8 mouse cellular contexts compared by ENCODE assay signal in the genomic region with DNA sequence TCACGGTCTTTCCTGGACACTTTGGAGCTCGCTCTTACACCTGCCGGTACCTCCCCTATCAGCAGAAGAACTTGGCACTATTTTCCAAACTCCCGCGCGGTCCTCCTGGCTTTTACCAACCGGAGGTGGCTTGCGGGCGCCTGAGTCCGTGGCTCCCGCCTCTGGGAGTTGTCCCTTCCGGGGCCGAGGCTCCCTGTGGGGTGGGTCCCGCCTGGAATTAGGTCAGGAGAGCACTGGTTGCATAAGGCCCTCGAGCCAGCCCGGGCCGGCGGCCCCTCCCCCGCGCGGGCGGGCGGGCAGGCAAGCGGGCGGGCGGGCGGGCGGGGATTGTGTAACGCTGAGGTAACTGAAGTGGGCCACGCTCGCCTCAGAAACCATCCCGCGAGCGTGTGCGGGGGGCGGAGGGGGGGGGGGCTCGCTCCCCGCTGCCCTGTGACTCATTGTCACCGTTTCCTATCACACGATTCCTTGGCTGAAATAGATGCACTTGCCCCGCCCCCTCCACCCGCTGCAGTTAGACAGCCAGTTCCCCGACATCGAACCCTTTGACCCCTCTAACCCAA. TPM values are rescaled to one million over a fixed set of nuclear protein-coding genes. Genes with fewer than 3 reads are reported as not detected.
DNase-seq lines count a peak whose midpoint lies in the region; ATAC-seq and TF ChIP-seq lines count a peak whose summit lies in the region.

No protein-coding gene starts in this region.

- H3K4me1 ChIP-seq in bone marrow, adult 2 months (ENCODE audit: control insufficient read depth, insufficient read depth, low read length), result no peaks in the 10 kb centered on the region
- no peaks in the 10 kb centered on the region; the same call in 1 of the 2 replicates for H3K4me1 ChIP-seq in forebrain, embryonic 11.5 days (replicated peaks; ENCODE audit: control insufficient read depth, insufficient read depth, low read length)
- no peaks in the 10 kb centered on the region for H3K4me1 ChIP-seq in lung, postnatal 0 days (ENCODE audit: insufficient read depth, low read depth, low read length)

- peak; percentile 32 for DNase-seq in CD4-positive helper T cell, adult 2 months (ENCODE audit: low read depth, low spot score)
- DNase-seq in forebrain, embryonic 11.5 days (ENCODE audit: low spot score), result peak; percentile 61
- DNase-seq in heart, postnatal 25 days (ENCODE audit: low spot score), result peak; percentile 34
- peak; percentile 35 to 65 for DNase-seq in kidney, postnatal 4 days
- peak; percentile 82 for DNase-seq in lung, postnatal 0 days (ENCODE audit: low spot score)
- peak; percentile 12 for DNase-seq in ovary, postnatal 10 days (ENCODE audit: low spot score)
- peak; percentile 42 for DNase-seq in yolk sac, embryonic 10.5 days (ENCODE audit: low spot score)

- peak overlapping the region; percentile 45; the same call in 1 of the 2 replicates for H3K9ac ChIP-seq in forebrain, embryonic 11.5 days (ENCODE audit: low read length)
- no peak overlapping the region for H3K9ac ChIP-seq in lung, postnatal 0 days (replicated peaks; ENCODE audit: low read depth)

- H3K27ac ChIP-seq in bone marrow, adult 2 months (ENCODE audit: control insufficient read depth, insufficient read depth, low read depth, low read length, poor library complexity), result no peak overlapping the region
- no peak overlapping the region for H3K27ac ChIP-seq in forebrain, embryonic 11.5 days (ENCODE audit: low read depth, low read length)
- peak overlapping the region; percentile 38 for H3K27ac ChIP-seq in lung, postnatal 0 days (ENCODE audit: low read length)

- ATAC-seq in forebrain, embryonic 11.5 days (replicated peaks; ENCODE audit: low FRiP score), result peak; percentile 51
- peak; percentile 90 for ATAC-seq in lung, postnatal 0 days

- H3K27me3 ChIP-seq in forebrain, embryonic 11.5 days (ENCODE audit: control insufficient read depth, insufficient read depth, low read length), result peaks cover 2% of the 10 kb centered on the region; the same call in 1 of the 2 replicates
- H3K27me3 ChIP-seq in lung, postnatal 0 days (replicated peaks; ENCODE audit: insufficient read depth, low read length), result no peaks in the 10 kb centered on the region

- no peak for TF ChIP-seq CTCF in bone marrow, adult 2 months (IDR thresholded peaks at IDR 0.05; ENCODE audit: control insufficient read depth, insufficient read depth, low read length)
- TF ChIP-seq CTCF in lung, postnatal 0 days (IDR thresholded peaks at IDR 0.05), result no peak

- WGBS in bone marrow, adult 2 months, result 18% methylated on average over 32 of the region's 44 CpGs
- 26% methylated on average over 32 of the region's 44 CpGs for WGBS in forebrain, embryonic 11.5 days
- WGBS in lung, postnatal 0 days, result 16% methylated on average over 39 of the region's 44 CpGs

- intact Hi-C loops in heart, postnatal 25 days (cut with DNase I), result no loop called here

- no peaks in the 10 kb centered on the region for H3K36me3 ChIP-seq in forebrain, embryonic 11.5 days (ENCODE audit: control insufficient read depth, insufficient read depth, low read length)
- H3K36me3 ChIP-seq in lung, postnatal 0 days (ENCODE audit: insufficient read depth, low read length), result no peaks in the 10 kb centered on the region

- no peak for TF ChIP-seq POLR2A in bone marrow, adult 2 months (IDR thresholded peaks at IDR 0.05; ENCODE audit: borderline replicate concordance, control insufficient read depth, low read depth, low read length)

- no peak for TF ChIP-seq EP300 in lung, postnatal 0 days (IDR thresholded peaks at IDR 0.05)

- H3K4me2 ChIP-seq in forebrain, embryonic 11.5 days (ENCODE audit: low read depth, low read length, severe bottlenecking), result peak overlapping the region; percentile 68
- peak overlapping the region; percentile 70 for H3K4me2 ChIP-seq in lung, postnatal 0 days (replicated peaks; ENCODE audit: low read depth, low read length)

- peak overlapping the region; percentile 52 for H3K4me3 ChIP-seq in bone marrow, adult 2 months (replicated peaks; ENCODE audit: control insufficient read depth, low read depth, low read length)
- H3K4me3 ChIP-seq in forebrain, embryonic 11.5 days (ENCODE audit: low read depth, low read length), result peak overlapping the region; percentile 37
- H3K4me3 ChIP-seq in lung, postnatal 0 days (ENCODE audit: low read depth, low read length), result peak overlapping the region; percentile 42

- H3K9me3 ChIP-seq in forebrain, embryonic 11.5 days (ENCODE audit: control insufficient read depth, low read length), result no peaks in the 10 kb centered on the region; the same call in 1 of the 2 replicates
- no peaks in the 10 kb centered on the region for H3K9me3 ChIP-seq in lung, postnatal 0 days (ENCODE audit: low read length)

RNA-seq across cellular contexts. Expression of a gene that starts 1.8 kb away (rescaled TPM):
- 0.72 and 2.0 TPM in 2 replicates for polyA plus RNA-seq in bone marrow, adult 2 months (2011; ENCODE audit: insufficient read depth, insufficient read length, low replicate concordance, missing spikeins)
- polyA plus RNA-seq in forebrain, embryonic 11.5 days (2014; fragmentation: Nextera tagmentation; extraction: Ambion mirVana), result 1.6 and 1.7 TPM in 2 replicates
- 1 to 10 TPM in 1 of 2 experiments, under 1 TPM in 1; 0.70 to 1.5 TPM for total RNA-seq in heart, postnatal 25 days (2021)
- 0.60 and 1.1 TPM in 2 replicates for polyA plus RNA-seq in lung, postnatal 0 days (2015; fragmentation: Nextera tagmentation; extraction: Ambion mirVana)

Comparison
In these comparisons a context has a peak if more than half of its experiments do, and no peak if none do; other contexts are left out.
1. DNase-seq: peak in every context shown above with its lines; median percentile 82 in lung, postnatal 0 days; 61 in forebrain, embryonic 11.5 days; 50 in kidney, postnatal 4 days; 42 in yolk sac, embryonic 10.5 days; 34 in heart, postnatal 25 days; 32 in CD4-positive helper T cell, adult 2 months; 12 in ovary, postnatal 10 days.